Mouse (Mus musculus) spleen, adult 2 months (tissue): ENCODE measurements at regions not wholly inside any gene's neighbourhood (a gene's known extent, or its start where the extent isn't known, plus 50 kb on each side); places are given as distances from the start of the nearest gene placed in this dataset.

ENCODE experiments used
- CTCF ChIP-seq: fragments of 200-500 bp; IDR thresholded peaks from 2 replicates; pipeline ENCODE4 v1.5.1; 2011; ENCODE audit warnings: mild to moderate bottlenecking, inconsistent platforms; ENCODE audit not compliant: insufficient read depth, insufficient read length, insufficient replicate concordance; ENCODE audit errors: extremely low read depth
- POLR2A ChIP-seq: fragments of 200-500 bp; IDR thresholded peaks from 2 replicates; pipeline ENCODE4 v1.6.1; 2011; ENCODE audit warnings: low read depth, low read length, inconsistent platforms

DNA sequence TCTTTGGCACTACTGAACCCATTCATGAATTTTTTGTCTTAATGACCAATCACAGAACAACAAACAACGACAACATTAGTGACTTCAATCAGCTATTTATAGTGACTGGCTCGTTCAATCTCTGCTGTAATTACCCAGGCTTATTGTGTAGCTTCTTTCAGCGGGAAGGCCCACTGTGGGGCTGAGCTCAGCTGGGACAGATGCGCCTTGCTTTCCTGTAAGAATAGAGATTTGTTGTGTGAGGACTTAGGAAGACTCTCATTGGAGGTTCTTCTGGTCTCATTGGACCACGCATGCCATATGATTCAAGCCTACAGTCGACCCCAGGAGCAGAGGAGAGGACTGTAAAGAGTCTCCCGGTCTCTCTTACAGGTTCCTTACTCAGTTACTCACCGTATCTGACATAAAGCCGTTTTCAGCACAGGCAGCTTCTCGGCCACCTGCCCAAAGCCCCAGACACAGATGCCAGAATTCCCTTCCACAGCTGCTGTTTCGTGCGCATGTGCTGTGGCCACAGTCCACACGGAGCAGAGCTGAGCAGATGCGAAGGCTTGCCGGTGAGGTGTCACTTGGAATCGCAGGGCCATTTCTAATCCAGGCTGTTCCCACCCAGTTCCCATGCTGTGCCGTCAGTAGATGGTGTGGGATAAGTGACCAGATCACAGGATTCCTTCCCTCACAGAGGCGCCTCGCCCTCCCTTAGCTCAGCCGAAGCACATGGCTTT, 145.5 kb upstream of the Frmd6 start:
- TF ChIP-seq POLR2A (no peak), CTCF (no peak)
